Mouse (Mus musculus) CH12.LX (cell line): ENCODE results near the gene Esr1. TPM values are rescaled to one million over a fixed set of nuclear protein-coding genes. Genes with fewer than 3 reads are reported as not detected.

Experiments used
- DNase-seq: peaks from one replicate; pipeline ENCODE4 v3.0.0-alpha.2; 2013; ENCODE audit errors: extremely low read depth
- H3K27ac ChIP-seq: 2 replicates; pipeline ENCODE4 v1.5.1; 2012; ENCODE audit warnings: low read depth, mild to moderate bottlenecking, control low read depth, moderate library complexity; ENCODE audit not compliant: insufficient read depth
- H3K27me3 ChIP-seq: replicated peaks from 2 replicates; pipeline ENCODE3; 2012; ENCODE audit warnings: inconsistent platforms
- H3K36me3 ChIP-seq, 2 experiments: replicated peaks in 1 of 2; 2 replicates each; pipeline versions ENCODE3 to v1.6.1; 2012; ENCODE audit warnings: inconsistent platforms in 1 of 2, low read length in 1 of 2, mild to moderate bottlenecking in 1 of 2, mixed read lengths in 1 of 2, moderate library complexity in 1 of 2; ENCODE audit not compliant: control insufficient read depth in 1 of 2, insufficient read depth in 1 of 2
- H3K4me1 ChIP-seq, 2 experiments: 2 replicates each; pipeline ENCODE4 v1.6.1; 2012; ENCODE audit warnings: inconsistent platforms in 1 of 2, moderate library complexity in 1 of 2; ENCODE audit not compliant: insufficient read depth in 2 of 2, control insufficient read depth in 1 of 2
- H3K4me2 ChIP-seq: 2 replicates; pipeline ENCODE4 v1.6.1; 2012; ENCODE audit warnings: low read depth, mild to moderate bottlenecking, control low read depth; ENCODE audit not compliant: poor library complexity, insufficient read depth, severe bottlenecking
- H3K4me3 ChIP-seq, 3 experiments: fragments of 150-350 bp in 1 of 3; sonication (generic) in 1 of 3; replicated peaks in 1 of 3; 2 replicates each; pipeline versions ENCODE3 to v1.5.1; 2011 to 2012; ENCODE audit warnings: low read depth in 2 of 3, low read length in 2 of 3, mild to moderate bottlenecking in 2 of 3, moderate library complexity in 2 of 3, control low read depth in 1 of 3, improper control_type of control experiment in 1 of 3, inconsistent platforms in 1 of 3, mixed read lengths in 1 of 3; ENCODE audit not compliant: poor library complexity in 1 of 3
- H3K79me2 ChIP-seq: replicated peaks from 2 replicates; pipeline ENCODE4 v1.6.1; 2012; ENCODE audit warnings: mild to moderate bottlenecking, moderate library complexity; ENCODE audit not compliant: control insufficient read depth, poor library complexity, insufficient read depth, severe bottlenecking; ENCODE audit errors: extremely low read depth
- H3K9ac ChIP-seq: 2 replicates; pipeline ENCODE4 v1.6.1; 2012; ENCODE audit warnings: low read depth, mild to moderate bottlenecking, control low read depth, moderate library complexity; ENCODE audit not compliant: insufficient read depth
- H3K9me3 ChIP-seq: replicated peaks from 2 replicates; pipeline ENCODE3; 2012; ENCODE audit warnings: low read length, inconsistent platforms, mixed read lengths
- CHD1 ChIP-seq: IDR thresholded peaks from 2 replicates; pipeline ENCODE4 v1.6.1; 2012; ENCODE audit warnings: low read depth, low read length, improper control_type of control experiment, inconsistent platforms
- CHD2 ChIP-seq: IDR thresholded peaks from 2 replicates; pipeline ENCODE4 v1.6.1; 2011; ENCODE audit warnings: low read length, improper control_type of control experiment
- E2F4 ChIP-seq: IDR thresholded peaks from 2 replicates; pipeline ENCODE4 v1.6.1; 2011; ENCODE audit warnings: low read depth, low read length, improper control_type of control experiment; ENCODE audit not compliant: insufficient replicate concordance
- EP300 ChIP-seq: IDR thresholded peaks from 2 replicates; pipeline ENCODE4 v1.6.1; 2011; ENCODE audit warnings: low read length, improper control_type of control experiment
- IRF4 ChIP-seq: IDR thresholded peaks from 2 replicates; pipeline ENCODE4 v1.6.1; 2014; ENCODE audit warnings: low read depth, mild to moderate bottlenecking, inconsistent platforms, low read length, improper control_type of control experiment
- JUND ChIP-seq: conservative IDR thresholded peaks from 2 replicates; pipeline ENCODE4 v1.6.1; 2011; ENCODE audit warnings: low read depth, low read length, improper control_type of control experiment
- MAZ ChIP-seq: IDR thresholded peaks from 2 replicates; pipeline ENCODE4 v1.6.1; 2012; ENCODE audit warnings: low read depth, mild to moderate bottlenecking, inconsistent platforms, low read length, improper control_type of control experiment, moderate library complexity
- MXI1 ChIP-seq: IDR thresholded peaks from 2 replicates; pipeline ENCODE4 v1.6.1; 2011; ENCODE audit warnings: mild to moderate bottlenecking, low read depth, low read length, improper control_type of control experiment
- NELFE ChIP-seq: IDR thresholded peaks from 2 replicates; pipeline ENCODE4 v1.6.1; 2011; ENCODE audit warnings: low read depth, low read length, improper control_type of control experiment
- PAX5 ChIP-seq: IDR thresholded peaks from 2 replicates; pipeline ENCODE4 v1.6.1; 2012; ENCODE audit warnings: low read length, inconsistent platforms, mixed read lengths
- POLR2A ChIP-seq: IDR thresholded peaks from 2 replicates; pipeline ENCODE4 v1.6.1; 2011; ENCODE audit warnings: low read depth, mild to moderate bottlenecking, improper control_type of control experiment, low read length
- RAD21 ChIP-seq: IDR thresholded peaks from 2 replicates; pipeline ENCODE4 v1.6.1; 2011; ENCODE audit warnings: low read depth, mild to moderate bottlenecking, low read length, improper control_type of control experiment, moderate library complexity
- SMC3 ChIP-seq: IDR thresholded peaks from 2 replicates; pipeline ENCODE4 v1.6.1; 2011; ENCODE audit warnings: low read depth, low read length, improper control_type of control experiment
- TBP ChIP-seq: conservative IDR thresholded peaks from 2 replicates; pipeline ENCODE4 v1.6.1; 2011; ENCODE audit warnings: low read depth, low read length, improper control_type of control experiment
- TCF12 ChIP-seq: IDR thresholded peaks from 2 replicates; pipeline ENCODE4 v1.6.1; 2014; ENCODE audit warnings: low read depth, mild to moderate bottlenecking, inconsistent platforms, low read length, improper control_type of control experiment
- UBTF ChIP-seq: IDR thresholded peaks from 2 replicates; pipeline ENCODE4 v1.6.1; 2012; ENCODE audit warnings: low read depth, mild to moderate bottlenecking, inconsistent platforms, low read length, improper control_type of control experiment, moderate library complexity
- USF2 ChIP-seq: conservative IDR thresholded peaks from 2 replicates; pipeline ENCODE4 v1.6.1; 2011; ENCODE audit warnings: low read depth, low read length, improper control_type of control experiment
- ZC3H11A ChIP-seq: IDR thresholded peaks from 2 replicates; pipeline ENCODE4 v1.6.1; 2012; ENCODE audit warnings: low read depth, mild to moderate bottlenecking, inconsistent platforms, low read length, improper control_type of control experiment
- ZKSCAN1 ChIP-seq: IDR thresholded peaks from 2 replicates; pipeline ENCODE4 v1.6.1; 2012; ENCODE audit warnings: low read depth, inconsistent platforms, low read length, improper control_type of control experiment, borderline replicate concordance
- ZMIZ1 ChIP-seq: IDR thresholded peaks from 2 replicates; pipeline ENCODE4 v1.6.1; 2012; ENCODE audit warnings: low read depth, mild to moderate bottlenecking, inconsistent platforms, low read length, improper control_type of control experiment
- dilution Hi-C: fragments of 300-500 bp; cut with MboI; formaldehyde crosslinking; loops from 2 replicates; pipeline ENCODE4 v1.14.3; 2020; ENCODE audit warnings: low sequenced_read_pairs; ENCODE audit not compliant: extremely low pct_unique_long_range_greater_than_20kb, extremely low pct_ligation_motif_present
- in situ Hi-C: fragments of 300-500 bp; cut with MboI; formaldehyde crosslinking; loops from 3 replicates; pipeline ENCODE4 v1.14.3; 2019; ENCODE audit warnings: low sequenced_read_pairs, low pct_ligation_motif_present, low pct_unique_long_range_greater_than_20kb, mixed read lengths
- polyA plus RNA-seq: library from polyadenylated mRNA; unstranded; fragments of >175 nt; gene quantifications from 2 replicates; pipeline ENCODE4 v1.2.1, GENCODE M21; 2012; ENCODE audit warnings: low read depth; ENCODE audit not compliant: insufficient read length
- total RNA-seq, 2 experiments: library from RNA; depleted of rRNA; stranded (reverse); fragments of 300-350 nt in 1 of 2; fragments of >200 nt in 1 of 2; gene quantifications; 2 replicates each; pipeline ENCODE4 v1.2.3; 2012 to 2014

Esr1 gene
- total and polyA plus RNA-seq, 3 experiments: 0.63 to 1.0 (median 0.64) TPM

DNA sequence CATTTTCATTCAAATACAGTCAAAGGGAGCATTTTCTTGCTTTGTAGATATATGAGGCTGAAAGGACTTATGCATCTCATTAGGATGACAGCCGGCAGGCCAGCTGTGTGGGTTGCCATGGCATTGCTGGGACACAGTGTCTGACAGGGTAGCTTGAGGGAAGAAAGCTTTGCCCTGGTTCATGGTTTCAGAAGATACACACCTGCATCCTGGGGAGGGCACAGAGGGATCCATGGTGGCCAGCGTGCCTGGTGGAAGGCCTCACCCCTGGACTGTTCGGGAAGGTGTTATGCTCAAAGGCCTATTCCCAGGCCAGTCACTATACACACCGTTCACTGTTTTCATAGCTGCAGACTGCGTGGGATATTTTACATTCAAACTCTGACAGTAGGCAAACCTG lies 29.5 kb upstream of the Esr1 start:
- peaks cover 3% of the 10 kb centered on the region for H3K9me3 ChIP-seq
- no peaks in the 10 kb centered on the region for H3K4me1 ChIP-seq
- no peaks in the 10 kb centered on the region for H3K79me2 ChIP-seq
- dilution Hi-C loops: no loop called here
- no peak overlapping the region for H3K9ac ChIP-seq
- H3K27me3 ChIP-seq: no peaks in the 10 kb centered on the region
- no peaks in the 10 kb centered on the region for H3K36me3 ChIP-seq
- DNase-seq: no peak
- no peak overlapping the region for H3K27ac ChIP-seq
- H3K4me2 ChIP-seq: no peak overlapping the region
- TF ChIP-seq MXI1 (no peak), POLR2A (no peak), E2F4 (no peak), MAZ (no peak), TBP (no peak), SMC3 (no peak), USF2 (no peak), ZKSCAN1 (no peak), ZMIZ1 (no peak), CHD2 (no peak), UBTF (no peak), CHD1 (no peak), IRF4 (no peak), RAD21 (no peak), EP300 (no peak), PAX5 (no peak), JUND (no peak), NELFE (no peak)
- TF ChIP-seq, all 38 proteins: peak for 0
- in situ Hi-C loops: no loop called here
- no peak overlapping the region for H3K4me3 ChIP-seq

DNA sequence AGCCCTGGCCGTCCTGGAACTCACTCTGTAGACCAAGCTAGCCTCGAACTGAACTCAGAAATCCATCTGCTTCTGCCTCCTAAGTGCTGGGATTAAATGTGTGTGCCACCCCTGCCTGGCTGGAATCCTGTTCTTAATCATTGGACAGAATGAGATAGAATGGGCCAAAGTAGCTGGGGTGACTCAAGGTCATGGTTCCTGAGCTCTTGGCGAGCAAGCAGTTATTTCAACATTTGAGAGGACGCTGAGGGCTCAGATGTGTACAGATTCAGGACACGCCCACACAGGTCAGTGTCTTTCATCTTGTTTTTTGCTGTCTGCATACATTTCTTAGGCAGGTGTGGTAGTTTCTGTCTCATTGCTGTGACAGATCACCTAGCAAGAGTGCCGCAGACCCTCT lies 24.7 kb upstream of the Esr1 start:
- Histone ChIP-seq H3K4me2 (no peak overlapping the region), H3K9ac (no peak overlapping the region), H3K27me3 (no peaks in the 10 kb centered on the region), H3K4me1 (no peaks in the 10 kb centered on the region), H3K27ac (no peak overlapping the region), H3K36me3 (no peaks in the 10 kb centered on the region), H3K4me3 (no peak overlapping the region), H3K9me3 (peaks cover 4% of the 10 kb centered on the region), H3K79me2 (no peaks in the 10 kb centered on the region)
- in situ Hi-C loops (no loop called here), dilution Hi-C loops (no loop called here)
- DNase-seq: no peak
- no peak for TF ChIP-seq ZKSCAN1
- TF ChIP-seq ZC3H11A: no peak
- no peak for TF ChIP-seq TCF12
